Mouse (Mus musculus) olfactory bulb, adult 2 months (tissue): ENCODE measurements around the gene BC049715.

Source experiments
- CTCF ChIP-seq: fragments of 200-500 bp; IDR thresholded peaks from 2 replicates; pipeline ENCODE4 v1.5.1; 2012; ENCODE audit warnings: low read depth, mild to moderate bottlenecking, low read length, moderate library complexity; ENCODE audit not compliant: insufficient read depth
- POLR2A ChIP-seq: fragments of 200-500 bp; IDR thresholded peaks from 2 replicates; pipeline ENCODE4 v1.6.1; 2012; ENCODE audit warnings: mild to moderate bottlenecking, low read depth, low read length, moderate library complexity; ENCODE audit not compliant: insufficient read depth

DNA sequence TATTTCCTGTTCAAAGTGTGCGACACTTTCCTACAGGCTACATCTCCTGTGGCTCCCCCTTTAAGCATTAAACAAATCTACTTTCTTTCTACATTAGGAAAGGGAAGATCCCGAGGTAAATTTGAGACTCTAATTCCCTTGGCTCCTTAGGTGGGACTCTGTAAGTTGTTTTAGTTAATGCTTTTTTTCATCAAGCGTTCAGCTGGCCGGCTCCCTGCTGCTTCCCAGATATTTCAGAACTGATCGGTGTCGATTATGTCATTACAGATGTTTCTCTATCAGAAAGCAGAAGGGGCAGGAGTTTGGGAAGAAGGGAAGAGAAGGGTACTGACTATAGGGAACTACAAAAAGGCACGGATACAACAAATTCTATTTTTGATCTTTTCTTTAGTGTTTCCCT, 310 bp upstream of the BC049715 start:
- no peak for TF ChIP-seq POLR2A
- TF ChIP-seq CTCF, result no peak
